Mouse (Mus musculus) thymus, postnatal 14 days (tissue): Measurements from ENCODE around the gene Pld3.
A peak's percentile ranks its signal among the peaks of the same experiment; 100 is the strongest.

Source experiments
- DNase-seq: peaks from one replicate; pipeline ENCODE4 v3.0.0; 2021

The Pld3 gene

DNA sequence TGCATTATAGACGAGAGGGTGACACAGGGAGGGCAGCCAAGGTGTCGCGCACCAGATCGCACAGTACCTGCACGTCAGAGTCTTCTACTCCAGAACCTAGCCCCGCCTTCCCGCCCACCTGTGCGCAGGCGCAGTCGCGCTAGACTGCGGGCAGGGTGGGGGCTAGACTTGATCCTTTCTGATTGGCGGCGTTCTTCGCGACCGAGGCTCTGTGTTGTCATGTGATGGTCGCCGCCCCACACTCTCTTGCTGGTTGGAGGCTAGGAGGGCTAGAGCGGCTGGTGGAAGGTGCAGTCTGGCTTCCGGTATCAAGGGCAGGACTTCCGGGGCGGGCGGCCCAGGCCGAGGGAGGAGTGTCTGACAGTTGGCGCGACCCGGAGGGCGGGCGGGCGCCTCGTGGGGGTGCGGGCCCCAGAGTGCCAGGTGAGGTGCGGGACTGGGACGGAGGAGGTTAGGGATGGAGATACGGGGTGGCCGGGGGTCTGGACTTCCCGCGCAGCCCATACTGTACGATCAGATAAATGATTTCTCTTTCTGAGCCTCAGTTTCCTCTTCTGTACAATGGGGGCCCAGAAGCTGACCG, at the start of gene Pld3, which contains the start of gene 2310022A10Rik:
Gene Pld3 (minus strand): TSS at position 288 of the 583 bp plus-strand sequence.
Gene 2310022A10Rik (plus strand): TSS at position 303 of the 583 bp plus-strand sequence.
- DNase-seq = peak; percentile 96

DNA sequence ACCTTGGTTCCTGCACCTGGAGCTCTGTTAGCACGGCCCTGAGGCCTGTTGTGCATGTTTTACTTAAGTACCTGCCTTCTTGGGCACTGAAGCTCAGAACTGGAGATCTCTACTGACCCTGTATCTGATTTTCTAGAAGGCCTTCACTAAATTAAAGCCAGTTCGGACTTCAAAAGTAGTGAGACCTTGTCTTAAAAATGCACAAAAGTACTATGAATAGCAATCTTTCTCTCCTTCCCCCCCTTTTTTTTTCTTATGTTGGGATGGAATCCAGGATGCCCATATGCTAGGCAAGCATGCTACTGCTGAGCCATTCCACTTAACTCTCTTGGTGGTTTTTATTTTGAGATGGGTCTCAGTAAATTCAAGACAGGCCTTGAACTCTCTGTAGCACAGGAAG, 49.1 kb upstream of the Pld3 start:
- no peak for DNase-seq

DNA sequence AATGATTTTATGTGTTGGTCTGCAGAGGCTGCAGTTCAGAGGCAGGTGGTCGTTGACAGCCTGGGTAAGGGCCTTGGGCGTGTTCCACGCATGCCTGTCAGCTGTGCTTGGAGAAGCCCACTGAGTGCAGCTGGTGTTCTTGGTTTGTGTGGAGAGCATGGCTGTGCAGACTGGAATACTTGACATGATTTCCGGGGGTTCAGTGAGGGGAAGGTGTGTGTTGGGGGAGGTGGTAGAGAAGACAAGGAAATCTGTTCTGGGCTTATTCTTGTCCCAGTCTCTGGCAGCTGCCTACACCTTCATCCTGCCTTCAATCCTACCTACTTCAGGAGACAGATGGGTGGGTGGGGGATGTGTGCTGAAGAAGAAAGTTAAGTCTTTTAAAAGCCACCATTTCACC, 48.6 kb upstream of the Pld3 start:
- no peak for DNase-seq

DNA sequence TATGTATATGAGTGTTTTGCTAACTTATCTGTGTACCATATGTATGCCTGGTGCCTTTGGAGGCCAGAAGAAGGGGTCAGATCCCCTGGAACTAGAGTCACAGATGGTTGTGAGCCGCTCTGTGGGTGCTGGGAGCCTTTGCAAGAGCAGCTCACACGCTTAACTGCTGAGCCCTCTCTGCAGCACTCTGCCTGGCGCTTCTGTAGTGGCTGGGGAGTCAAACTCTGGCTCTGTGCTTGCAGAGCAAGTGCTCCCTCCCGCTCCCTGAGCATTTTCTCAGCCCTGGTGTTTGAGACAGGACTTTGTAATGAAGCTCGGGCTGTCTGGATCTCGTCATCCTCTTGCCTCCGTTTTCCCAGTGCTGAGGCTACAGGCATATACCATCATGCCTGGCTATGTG, 45.0 kb upstream of the Pld3 start:
- no peak for DNase-seq

DNA sequence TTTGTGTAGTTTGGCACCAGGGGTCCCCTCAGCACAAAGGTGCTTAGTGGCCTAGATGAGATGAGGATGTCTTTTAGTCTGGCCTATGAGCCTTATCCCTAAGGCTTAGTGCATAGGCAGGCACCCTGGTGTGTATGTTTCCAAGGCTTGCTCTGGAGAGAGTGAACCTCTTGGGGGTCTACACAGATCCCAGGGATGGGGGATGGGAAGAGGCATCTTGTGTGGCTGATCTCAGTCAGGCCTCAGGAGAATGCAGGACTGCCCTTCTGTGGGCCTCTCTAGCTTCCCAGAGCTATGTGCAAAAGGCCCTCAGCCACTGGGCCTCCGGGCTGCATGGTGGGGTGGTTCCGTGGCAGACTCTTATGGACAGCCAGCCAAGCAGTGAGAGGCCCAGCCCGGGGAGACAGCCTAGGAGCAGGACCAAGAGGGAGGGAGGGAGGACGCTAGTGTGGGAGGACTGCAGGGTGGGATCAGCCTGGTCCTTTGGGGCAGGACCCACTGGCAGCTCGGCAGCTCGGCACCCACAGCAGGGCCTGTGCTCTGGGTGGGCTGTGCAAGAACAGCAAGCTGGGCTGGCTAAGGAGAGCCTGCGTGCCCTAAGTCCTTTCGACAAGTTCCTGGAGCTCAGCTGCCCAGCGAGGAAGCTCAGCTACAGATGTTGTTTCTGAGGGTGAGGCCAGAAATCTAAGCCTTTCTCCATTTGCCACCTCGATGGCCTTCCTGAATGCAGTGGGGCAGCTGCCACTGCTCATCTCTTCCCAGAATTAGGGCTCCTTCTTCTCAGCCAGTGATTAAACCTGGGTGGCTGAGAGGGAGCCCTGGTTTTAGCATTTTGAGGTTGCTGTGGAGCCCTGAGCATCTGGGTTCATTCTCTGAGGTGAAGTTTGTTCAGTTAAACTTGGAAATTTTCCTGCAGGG, 43.8 kb upstream of the Pld3 start:
- DNase-seq = no peak

DNA sequence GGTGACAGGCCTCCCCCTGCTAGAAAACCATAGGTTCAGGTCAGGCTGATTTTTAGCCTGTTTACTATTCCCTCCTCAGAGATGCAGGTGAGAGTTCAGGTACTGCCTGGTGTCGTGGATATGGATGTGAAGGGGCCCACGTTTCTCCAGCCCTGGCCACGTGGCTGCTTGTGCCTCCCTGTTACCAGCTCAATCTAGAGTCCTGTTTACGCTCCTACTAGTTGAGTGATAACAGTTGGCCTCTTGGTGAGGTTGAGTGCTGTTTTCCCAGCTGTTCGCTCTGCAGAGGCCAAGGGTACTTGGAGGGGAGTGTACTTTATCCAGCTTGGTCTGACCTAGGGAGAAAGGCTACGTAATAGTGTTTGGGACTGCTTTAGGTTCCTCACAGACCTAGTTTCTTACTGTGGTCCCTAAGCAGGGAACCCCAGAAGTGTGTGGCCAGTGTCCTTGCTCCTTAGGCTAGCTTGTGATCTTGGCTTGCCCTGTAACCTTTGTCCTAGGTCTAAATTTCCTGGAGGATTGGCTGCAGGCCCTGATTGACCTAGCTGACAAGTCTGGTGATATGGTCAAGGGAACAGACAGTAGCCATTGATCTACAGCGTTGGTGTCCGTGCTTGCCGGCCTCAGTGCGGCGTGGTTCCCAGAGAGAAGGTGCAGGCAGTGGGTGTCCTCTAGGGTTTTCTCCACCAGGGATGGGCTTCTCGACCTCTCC, 40.1 kb upstream of the Pld3 start:
- peak; percentile 14 for DNase-seq

DNA sequence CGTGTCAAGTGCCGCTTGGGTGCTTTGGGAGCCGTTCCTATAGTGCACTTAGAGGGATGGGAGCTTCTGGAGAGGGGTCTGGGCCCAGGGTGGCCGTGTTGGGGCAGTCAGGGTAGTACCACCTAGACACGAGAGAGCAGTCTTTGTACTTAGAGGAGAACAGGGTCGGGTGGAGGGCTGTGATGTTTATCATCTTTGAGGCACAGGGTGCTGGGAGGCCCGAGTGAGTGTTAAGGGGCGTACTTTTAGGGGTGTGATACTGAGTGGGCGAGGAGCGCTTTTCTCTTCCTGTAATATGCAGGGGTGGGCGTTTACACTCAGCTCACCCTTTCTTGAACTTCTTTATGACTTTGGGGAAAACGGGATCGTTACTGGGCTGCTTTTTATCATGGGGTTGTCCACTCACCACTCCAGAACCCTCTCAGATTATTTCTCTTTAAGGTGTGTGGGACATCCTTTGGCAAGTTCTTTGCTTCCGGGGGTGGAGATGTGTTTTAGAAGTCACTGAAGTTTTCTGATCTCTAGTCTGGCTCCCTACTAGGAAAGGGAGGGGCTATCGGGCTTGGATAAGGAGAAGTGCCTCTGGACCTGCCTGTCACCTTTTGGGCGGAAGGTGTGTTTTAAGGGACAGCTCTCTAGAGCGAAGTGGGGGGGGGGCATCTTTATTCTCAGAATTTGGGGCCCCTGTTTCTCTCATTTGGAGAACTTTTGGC, 39.4 kb upstream of the Pld3 start:
- peak; percentile 75 for DNase-seq

DNA sequence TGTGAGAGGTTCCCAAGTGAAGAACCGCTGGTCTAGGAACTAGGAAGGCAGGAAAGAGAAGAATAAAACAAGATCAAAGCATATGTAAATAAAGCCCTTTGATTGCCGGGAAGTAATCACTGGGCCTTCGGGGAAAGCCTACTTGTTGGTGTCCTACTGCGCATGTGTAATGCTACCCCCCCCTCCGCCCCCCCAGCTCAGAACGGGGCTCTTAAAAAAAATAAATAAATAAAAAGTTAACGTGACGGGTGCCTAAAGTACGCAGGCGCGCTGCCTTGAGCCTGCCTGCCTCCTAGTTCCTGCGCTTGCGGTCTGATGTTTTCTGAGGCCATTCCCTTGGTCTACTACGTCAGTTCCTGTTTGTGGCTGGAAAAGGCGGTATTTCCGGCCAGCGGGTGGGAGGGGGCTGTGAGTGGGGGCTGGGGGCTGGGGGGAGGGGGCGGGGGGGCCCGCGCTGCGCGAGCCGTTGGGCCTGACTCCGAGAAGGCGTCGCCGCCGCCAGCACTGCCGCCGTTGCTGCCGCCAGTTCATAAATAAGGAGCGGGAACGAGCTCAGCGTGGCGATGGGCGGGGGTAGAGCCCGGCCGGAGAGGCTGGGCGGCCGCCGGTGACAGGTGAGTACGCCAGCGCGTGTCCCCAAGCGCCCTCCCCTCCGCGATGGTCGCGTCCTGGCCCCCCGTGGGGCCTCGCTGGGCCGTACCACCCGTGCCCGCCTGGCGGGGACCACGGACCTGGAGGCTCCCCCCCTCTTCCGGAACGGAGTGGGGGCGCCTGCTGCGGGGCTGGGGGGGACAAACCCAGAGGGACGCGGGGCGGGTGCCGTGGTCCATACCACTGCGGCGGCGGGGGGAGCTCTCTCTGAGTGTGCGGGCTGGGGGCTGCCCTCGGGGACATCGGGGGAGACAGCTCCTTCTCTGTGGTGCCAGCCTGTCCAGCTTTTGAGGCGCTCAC, 38.5 kb upstream of the Pld3 start, which contains the start of gene Akt2:
Gene Akt2 (plus strand): TSS at position 287 of the 951 bp plus-strand sequence.
- peak; percentile 97 for DNase-seq

DNA sequence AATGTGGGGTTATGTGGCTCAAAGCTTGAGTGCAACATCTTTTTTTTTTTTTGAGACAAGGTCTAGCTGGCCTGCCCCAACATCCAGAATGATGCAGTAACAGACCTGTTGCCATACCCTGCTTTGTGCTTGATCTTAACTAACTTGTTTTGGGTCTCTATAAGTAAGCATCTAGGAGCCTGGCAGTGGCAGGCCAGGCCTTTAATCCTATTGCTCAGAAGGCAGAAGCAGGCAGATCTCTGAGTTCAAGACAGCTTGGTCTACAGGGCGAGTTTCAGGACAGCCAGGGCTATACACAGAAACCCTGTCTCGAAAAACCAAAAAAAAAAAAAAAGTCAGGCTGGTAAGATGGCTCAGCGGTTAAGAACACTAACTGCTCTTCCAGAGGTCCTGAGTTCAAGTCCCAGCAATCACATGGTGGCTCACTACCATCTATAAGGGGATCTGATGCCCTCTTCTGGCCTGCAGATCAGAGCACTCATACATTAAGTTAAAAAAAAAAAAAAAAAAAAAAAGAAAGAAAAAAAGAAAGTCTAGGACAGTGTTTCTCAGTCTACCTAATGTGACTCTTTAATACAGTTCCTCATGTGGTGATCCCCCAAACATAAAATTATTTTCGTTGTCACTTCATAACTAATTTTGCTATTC, 37.7 kb upstream of the Pld3 start:
- DNase-seq = peak; percentile 31

DNA sequence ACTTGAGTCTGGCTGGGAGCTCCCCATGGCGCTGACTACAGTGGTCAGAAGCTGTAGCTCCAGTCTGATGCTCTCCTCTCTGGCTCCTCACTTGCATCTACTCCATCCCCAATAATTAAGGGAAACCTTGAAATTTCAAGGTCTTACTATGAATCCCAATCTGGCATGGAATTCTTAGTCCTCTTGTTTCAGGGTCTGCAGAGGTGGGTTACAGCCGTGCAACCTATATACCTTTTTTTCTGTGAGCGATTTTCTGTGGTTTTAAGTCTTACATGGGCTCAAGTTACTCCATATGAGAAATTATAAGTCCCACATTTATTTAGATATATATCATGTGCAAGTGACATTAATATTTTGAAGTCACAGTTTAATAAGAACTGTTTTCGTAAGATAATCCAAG, 37.1 kb upstream of the Pld3 start:
- no peak for DNase-seq

DNA sequence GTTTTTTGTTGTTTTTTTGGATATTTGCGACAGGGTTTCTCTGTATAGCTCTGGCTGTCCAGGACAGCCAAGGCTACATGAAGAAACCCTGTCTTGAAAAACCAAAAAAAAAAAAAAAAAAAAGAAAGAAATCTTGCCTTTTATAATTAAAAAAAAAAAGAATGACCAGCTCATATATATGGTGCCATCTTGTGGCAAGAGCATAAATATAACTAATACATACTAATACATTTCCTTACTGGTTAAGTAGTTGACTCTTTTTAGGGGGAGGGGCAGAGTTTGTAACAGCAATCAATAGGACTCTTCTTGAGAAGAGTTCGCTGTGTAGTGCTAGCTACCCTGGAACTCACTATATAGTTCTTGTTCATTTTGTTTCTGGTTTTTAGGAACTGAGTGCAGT, 34.7 kb upstream of the Pld3 start:
- no peak for DNase-seq

DNA sequence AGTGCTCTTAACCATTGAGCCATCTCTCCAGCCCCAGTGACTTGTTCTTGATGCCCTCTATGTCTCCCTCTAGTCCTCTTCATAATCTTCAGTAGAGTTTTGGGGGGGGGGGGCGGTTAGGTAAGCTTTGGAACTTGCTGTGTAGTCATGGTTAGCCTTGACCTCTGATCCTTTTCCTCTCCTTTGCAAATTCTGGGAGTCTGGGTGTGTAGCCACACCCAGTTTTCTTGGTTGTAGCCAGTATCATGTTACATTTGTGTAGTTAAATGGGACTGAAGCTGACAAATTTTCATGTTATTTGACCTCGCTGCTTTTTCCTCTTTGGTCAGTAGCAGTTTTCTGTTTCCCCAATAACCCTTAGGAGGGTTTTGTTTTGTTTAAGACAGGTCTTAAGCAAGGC, 33.8 kb upstream of the Pld3 start:
- no peak for DNase-seq

DNA sequence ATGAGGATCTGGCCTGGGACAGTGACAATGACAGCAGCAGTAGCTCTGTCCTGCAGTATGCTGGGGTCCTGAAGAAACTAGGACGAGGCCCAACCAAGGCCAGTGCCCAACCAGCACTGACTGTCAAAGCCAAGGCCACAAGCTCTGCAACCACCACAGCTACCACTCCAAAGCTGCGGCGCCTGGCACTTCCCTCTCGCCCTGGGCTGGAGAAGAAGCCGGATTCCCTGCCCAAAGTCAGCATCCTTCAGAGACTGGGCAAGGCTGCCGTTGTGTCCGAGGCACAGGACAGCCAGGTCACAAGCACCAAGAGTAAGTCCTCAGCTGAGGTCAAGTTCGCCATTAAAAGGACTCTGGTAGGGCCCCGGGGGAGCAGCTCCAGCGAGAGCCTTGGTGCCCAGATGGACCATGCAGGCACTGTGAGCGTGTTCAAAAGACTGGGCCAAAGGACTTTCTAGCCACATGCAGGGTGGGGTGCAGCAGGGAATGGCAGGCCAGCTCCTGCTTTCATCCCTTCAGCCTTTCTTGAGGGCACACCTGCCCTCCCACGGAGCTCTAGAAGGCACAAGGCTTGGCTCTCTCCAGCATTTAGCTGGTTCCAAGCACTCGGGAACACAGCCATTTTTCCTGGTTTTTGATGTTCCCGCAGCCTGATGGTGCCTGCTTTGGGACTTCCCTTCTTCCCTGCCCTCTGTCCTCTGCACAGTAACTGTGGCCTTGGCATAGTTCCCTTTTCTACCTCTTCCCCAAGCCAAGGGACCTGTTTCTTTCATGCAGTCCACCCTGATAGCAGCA, 27.6 kb upstream of the Pld3 start:
- no peak for DNase-seq

DNA sequence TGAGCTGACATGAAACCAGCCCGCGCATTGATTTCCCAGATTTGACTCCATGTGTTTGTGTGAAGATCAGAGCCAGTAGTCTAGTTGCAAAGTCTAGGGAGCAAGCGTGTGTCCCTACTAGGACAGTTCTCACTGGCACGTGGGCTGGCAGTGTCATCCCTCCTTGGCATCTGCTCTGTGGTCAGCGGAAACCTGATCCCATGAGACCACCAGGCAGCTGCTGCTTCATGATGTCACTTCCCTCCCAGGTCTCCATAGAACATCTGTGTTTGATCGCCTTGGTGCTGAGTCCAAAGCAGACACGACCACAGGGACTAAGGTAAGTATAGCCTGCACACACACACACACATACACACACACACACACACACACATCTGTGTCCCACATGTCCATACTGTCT, 25.4 kb upstream of the Pld3 start:
- DNase-seq = no peak

DNA sequence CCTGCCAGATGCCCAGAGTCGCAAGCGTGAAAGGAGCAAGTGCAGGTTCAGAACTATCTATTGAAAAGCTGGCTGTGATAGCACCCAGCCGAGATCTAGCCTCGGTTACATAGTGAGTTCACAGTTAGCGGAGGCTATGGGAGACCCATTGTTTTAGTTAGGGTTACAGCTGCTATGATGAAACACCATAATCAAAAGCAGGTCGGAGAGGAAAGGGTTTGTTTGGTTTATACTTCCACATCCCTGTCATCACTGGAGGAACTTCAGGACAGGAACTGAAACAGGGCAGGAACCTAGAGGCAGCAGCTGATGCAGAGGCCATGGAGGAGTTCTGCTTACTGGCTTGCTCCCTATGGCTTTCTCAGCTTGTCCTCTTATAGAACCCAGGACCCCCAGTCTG, 24.6 kb upstream of the Pld3 start:
- DNase-seq = no peak

DNA sequence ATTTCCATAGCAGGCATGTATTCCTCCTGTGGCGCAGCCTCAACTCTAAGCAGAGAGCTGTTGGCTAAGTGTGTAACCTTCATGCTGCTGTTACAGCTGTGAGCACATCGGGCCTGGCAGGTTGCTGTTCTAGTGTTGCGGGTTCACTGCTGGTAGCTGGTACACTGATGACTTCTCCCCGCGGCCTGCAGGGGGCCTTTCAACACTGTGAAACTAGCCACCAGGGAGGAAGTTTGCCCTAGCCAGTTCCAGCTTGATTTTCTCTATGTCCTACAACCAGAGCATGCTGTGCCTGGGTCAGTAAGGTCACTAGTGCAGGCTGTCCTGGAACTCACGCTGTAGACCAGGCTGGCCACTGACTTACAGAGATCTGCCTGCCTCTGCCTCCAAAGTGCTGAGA, 23.9 kb upstream of the Pld3 start:
- DNase-seq = peak; percentile 67

DNA sequence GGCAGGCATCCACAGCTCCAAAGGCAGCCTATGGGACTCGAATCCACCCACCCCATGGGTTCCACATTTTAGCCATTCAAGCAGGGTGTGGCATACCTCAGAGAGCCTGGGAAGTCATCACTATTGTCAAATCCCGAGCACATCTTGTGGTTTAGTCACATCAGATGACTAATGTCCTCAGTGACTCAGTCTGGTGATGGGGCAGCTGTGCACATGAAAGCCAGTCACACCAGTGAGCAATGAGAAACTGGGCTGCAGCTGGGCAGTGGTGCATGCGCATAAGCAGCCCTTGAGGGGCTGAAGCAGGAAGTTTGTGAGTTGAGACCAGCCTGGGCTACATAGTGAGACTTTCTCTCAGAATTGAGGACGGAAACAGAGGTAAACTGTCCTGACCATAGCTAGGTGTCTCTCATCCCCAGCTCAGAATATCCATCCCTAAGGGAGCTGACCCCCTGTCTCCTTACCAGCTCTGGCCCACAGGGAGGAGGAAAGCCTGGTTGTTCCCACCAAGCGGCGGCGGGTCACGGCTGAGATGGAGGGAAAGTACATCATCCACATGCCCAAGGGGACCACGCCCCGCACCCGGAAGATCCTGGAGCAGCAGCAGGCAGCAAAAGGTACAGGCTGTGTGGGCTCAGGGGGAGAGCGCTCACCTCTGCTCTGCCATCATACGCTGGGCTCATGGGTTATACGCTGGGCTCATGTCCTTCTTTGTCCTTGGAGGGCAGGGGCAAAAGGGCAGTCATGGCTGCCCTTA, 21.3 kb upstream of the Pld3 start:
- no peak for DNase-seq

DNA sequence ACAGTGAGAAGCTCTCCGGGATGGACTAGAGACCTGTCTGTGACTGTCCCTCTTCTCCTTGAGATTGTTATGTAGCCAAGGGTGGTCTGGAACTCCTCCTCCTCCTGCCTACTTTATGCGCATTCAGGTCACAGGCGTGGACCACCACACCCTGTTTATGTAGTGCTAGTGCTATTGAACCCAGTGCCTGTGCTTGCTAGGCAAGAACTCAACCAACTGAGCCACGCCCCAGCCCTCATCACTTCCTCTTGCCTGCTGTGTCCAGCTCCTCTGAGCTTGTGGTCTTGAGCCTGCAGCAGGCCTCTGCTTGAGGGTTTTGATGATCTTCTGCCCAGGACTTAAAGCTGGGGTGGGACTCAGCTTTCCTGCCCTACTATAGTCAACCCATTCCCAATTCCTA, 19.1 kb upstream of the Pld3 start:
- no peak for DNase-seq

DNA sequence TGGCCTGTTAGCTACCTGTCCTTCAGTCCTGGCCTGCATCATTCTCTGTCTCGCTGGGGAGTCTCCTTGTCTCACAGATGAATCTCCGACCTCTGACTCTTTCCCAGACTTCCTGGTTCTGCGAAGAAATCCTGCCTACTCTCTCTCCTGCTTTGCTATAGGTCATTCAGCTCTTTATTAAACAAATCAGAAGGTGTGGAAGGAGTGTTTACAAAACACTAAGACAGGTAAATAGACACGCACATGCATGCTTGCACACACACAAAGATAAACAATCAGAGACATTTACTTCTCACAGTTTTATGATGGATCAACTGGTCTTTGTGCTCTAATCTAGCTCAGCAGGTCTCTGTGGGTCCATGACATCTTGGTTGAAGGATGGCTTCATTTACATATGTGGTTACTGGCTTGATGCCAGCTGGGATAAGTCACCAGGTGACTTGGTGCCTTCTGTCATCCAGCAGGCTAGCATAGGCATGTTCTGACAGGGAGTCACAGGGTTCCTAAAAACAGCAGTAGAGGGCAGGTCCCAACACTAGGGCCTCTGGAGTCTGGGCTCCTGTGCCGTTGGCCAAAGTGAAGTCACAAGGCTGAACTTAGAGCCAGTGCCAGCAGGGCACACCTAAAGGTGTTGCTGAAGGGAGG, 16.7 kb upstream of the Pld3 start:
- DNase-seq = no peak
